Mouse (Mus musculus): ENCODE data around the gene Ndufa5. TPM values are rescaled to one million over a fixed set of nuclear protein-coding genes. Genes with fewer than 3 reads are reported as not detected.

Ndufa5 gene
- total RNA-seq, 2 experiments from 2014 or later = 478 to 607 TPM

- DNase-seq = no peak
Observed at GRCm38 (mm10) chr6:24525705-24526104, 2.1 kb downstream of the Ndufa5 start.

- no peak for DNase-seq
Observed at GRCm38 (mm10) chr6:24516197-24516596, 11.6 kb downstream of the Ndufa5 start.

GRCm38 (mm10) chr6:24514552-24515284 is 13.1 kb downstream of the Ndufa5 start, which contains the start of gene Iqub:
Iqub (minus strand) TSS chr6:24515067.
- peak; percentile 73 for DNase-seq

- DNase-seq = no peak
Observed at GRCm38 (mm10) chr6:24504141-24504540, 23.7 kb downstream of the Ndufa5 start.

- DNase-seq = no peak
Observed at GRCm38 (mm10) chr6:24490341-24490740, 37.5 kb downstream of the Ndufa5 start.

GRCm38 (mm10) chr6:24486530-24486929 is 41.3 kb downstream of the Ndufa5 start:
- no peak for DNase-seq

- DNase-seq = no peak
Observed at GRCm38 (mm10) chr6:24470571-24471132, 57.2 kb downstream of the Ndufa5 start.

- no peak for DNase-seq
Observed at GRCm38 (mm10) chr6:24470135-24470534, 57.7 kb downstream of the Ndufa5 start.

Other genes starting within 250 kb of the Ndufa5 start
- under 1 TPM; 0.09 to 0.33 TPM for gene Iqub, start 12.9 kb downstream of the Ndufa5 start, total RNA-seq (2021)
- gene Asb15, start 131 bp upstream of the Ndufa5 start, total RNA-seq (2021) = under 1 TPM; 0.12 to 0.82 TPM
- gene Lmod2, start 69.7 kb upstream of the Ndufa5 start, total RNA-seq (2021) = 10 to 100 TPM; 11.5 to 17.4 TPM
- 10 to 100 TPM; 48.4 to 53.4 TPM for gene Wasl, start 137.0 kb upstream of the Ndufa5 start, total RNA-seq (2021)
- not detected for gene Hyal6, start 205.2 kb upstream of the Ndufa5 start, total RNA-seq (2021)
- gene Hyal4, start 220.3 kb upstream of the Ndufa5 start, total RNA-seq (2021) = not detected